Mouse (Mus musculus) embryonic facial prominence, embryonic 14.5 days (tissue): ENCODE measurements around the gene Spc24. TPM values are rescaled to one million over a fixed set of nuclear protein-coding genes. Genes with fewer than 3 reads are reported as not detected.

ENCODE experiments used
- ATAC-seq: fragments of 200-750 bp; cut with Nextera tagmentation; 2 replicates; pipeline ENCODE4 v1.8.0; 2017; ENCODE audit warnings: low read depth, moderate number of reproducible peaks, moderate TSS enrichment
- DNase-seq: peaks from one replicate; pipeline ENCODE4 v3.0.0-alpha.2; 2015; ENCODE audit warnings: low spot score
- H3K27ac ChIP-seq: fragments of 300-500 bp; sonication (generic); replicated peaks from 2 replicates; pipeline ENCODE4 v1.5.1; 2014; ENCODE audit warnings: low read depth, mild to moderate bottlenecking, low read length, moderate library complexity
- H3K27me3 ChIP-seq: fragments of 300-500 bp; sonication (generic); replicated peaks from 2 replicates; pipeline ENCODE4 v1.6.1; 2014; ENCODE audit warnings: low read length; ENCODE audit not compliant: control insufficient read depth, insufficient read depth
- H3K36me3 ChIP-seq: fragments of 300-500 bp; sonication (generic); 2 replicates; pipeline ENCODE4 v1.6.1; 2014; ENCODE audit warnings: low read length, mixed read lengths; ENCODE audit not compliant: control insufficient read depth, insufficient read depth
- H3K4me1 ChIP-seq: fragments of 300-500 bp; sonication (generic); 2 replicates; pipeline ENCODE4 v1.6.1; 2014; ENCODE audit warnings: antibody characterized with exemption, low read length; ENCODE audit not compliant: control insufficient read depth, insufficient read depth
- H3K4me2 ChIP-seq: fragments of 300-500 bp; sonication (generic); 2 replicates; pipeline ENCODE4 v1.6.1; 2014; ENCODE audit warnings: low read depth, mild to moderate bottlenecking, low read length, moderate library complexity, mixed read lengths
- H3K4me3 ChIP-seq: fragments of 300-500 bp; sonication (generic); 2 replicates; pipeline ENCODE4 v1.5.1; 2014; ENCODE audit warnings: low read depth, mild to moderate bottlenecking, low read length
- H3K9ac ChIP-seq: fragments of 300-500 bp; sonication (generic); 2 replicates; pipeline ENCODE4 v1.6.1; 2014; ENCODE audit warnings: low read depth, mild to moderate bottlenecking, low read length, moderate library complexity, mixed read lengths
- H3K9me3 ChIP-seq: fragments of 300-500 bp; sonication (generic); 2 replicates; pipeline ENCODE4 v1.6.1; 2016; ENCODE audit warnings: low read length; ENCODE audit not compliant: control insufficient read depth
- WGBS: fragments of 180-500 bp; shearing (Covaris S2); extraction: QIAGEN DNeasy Blood & Tissue Kit; methylation state at CpG from one replicate; pipeline ENCODE4 v1.1.7; 2014; 5-methylcytosine and 5-hydroxymethylcytosine counted together
- polyA plus RNA-seq: library from polyadenylated mRNA; unstranded; fragments of >200 nt; fragmentation: Nextera tagmentation; extraction: Ambion mirVana; gene quantifications from 2 replicates; pipeline ENCODE4 v1.2.1, GENCODE M21; 2014

The Spc24 gene
- polyA plus RNA-seq, 1 experiment from 2014 or later, result 70.4 TPM

- ATAC-seq (no peak), DNase-seq (no peak)
- WGBS, result 81% methylated on average over 6 of the region's 6 CpGs
- H3K9ac ChIP-seq, result no peak overlapping the region
- no peaks in the 10 kb centered on the region for H3K9me3 ChIP-seq
- H3K27me3 ChIP-seq, result no peaks in the 10 kb centered on the region
- no peak overlapping the region for H3K4me3 ChIP-seq
- H3K4me2 ChIP-seq, result no peak overlapping the region
- H3K4me1 ChIP-seq, result 0 out of 2 replicates have a peak, but pooled peaks cover 3% of the 10 kb centered on the region
- peaks cover 63% of the 10 kb centered on the region for H3K36me3 ChIP-seq
- H3K27ac ChIP-seq, result no peak overlapping the region
These were observed 10.6 kb downstream of the Spc24 start for GRCm38 (mm10) chr9:21749382-21750118.

- Histone ChIP-seq H3K4me2 (no peak overlapping the region), H3K9me3 (no peaks in the 10 kb centered on the region), H3K9ac (peak overlapping the region; percentile 19; the same call in 1 of the 2 replicates), H3K27me3 (no peaks in the 10 kb centered on the region), H3K36me3 (peaks cover 66% of the 10 kb centered on the region), H3K4me3 (no peak overlapping the region), H3K4me1 (0 out of 2 replicates have a peak, but pooled peaks cover 3% of the 10 kb centered on the region), H3K27ac (no peak overlapping the region)
- 87% methylated on average over 10 of the region's 10 CpGs for WGBS
- ATAC-seq, result no peak
- no peak for DNase-seq
These were observed 11.6 kb downstream of the Spc24 start for GRCm38 (mm10) chr9:21748491-21748890.

GRCm38 (mm10) chr9:21748033-21748432 lies 12.1 kb downstream of the Spc24 start:
- Histone ChIP-seq H3K4me2 (no peak overlapping the region), H3K4me1 (0 out of 2 replicates have a peak, but pooled peaks cover 3% of the 10 kb centered on the region), H3K4me3 (no peak overlapping the region), H3K9me3 (no peaks in the 10 kb centered on the region), H3K27me3 (no peaks in the 10 kb centered on the region), H3K27ac (no peak overlapping the region), H3K9ac (peak overlapping the region; percentile 19; the same call in 1 of the 2 replicates), H3K36me3 (peaks cover 69% of the 10 kb centered on the region)
- DNase-seq (peak; percentile 20), ATAC-seq (no peak)
- WGBS, result 58% methylated on average over 7 of the region's 7 CpGs

DNA sequence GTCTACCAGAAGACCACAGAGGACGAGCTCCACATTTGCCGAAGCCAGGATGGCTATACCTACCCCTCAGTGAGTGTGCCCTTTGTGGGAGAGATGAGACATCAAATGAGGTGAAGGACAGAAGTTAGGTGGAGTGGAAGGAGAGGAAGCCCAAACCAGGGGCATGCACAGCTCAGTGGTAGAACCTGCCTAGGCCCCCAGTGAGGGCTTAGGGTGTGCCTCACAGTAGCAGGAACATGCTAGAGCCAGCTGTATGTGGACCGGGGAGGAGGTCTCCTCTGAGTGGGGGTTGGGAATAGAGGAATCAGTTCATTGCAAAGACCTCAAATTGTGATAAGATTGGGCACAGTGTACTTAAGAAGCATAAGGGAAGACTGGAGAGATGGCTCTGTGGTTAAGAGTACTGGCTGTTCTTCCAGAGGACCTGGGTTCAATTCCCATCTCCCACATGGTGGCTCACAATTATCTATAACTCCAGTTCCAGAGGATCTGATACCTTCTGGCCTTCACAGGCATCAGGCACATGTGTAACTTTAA lies 12.8 kb downstream of the Spc24 start:
- H3K36me3 ChIP-seq, result peaks cover 75% of the 10 kb centered on the region
- DNase-seq, result no peak
- 0 out of 2 replicates have a peak, but pooled peaks cover 3% of the 10 kb centered on the region for H3K4me1 ChIP-seq
- H3K27me3 ChIP-seq, result no peaks in the 10 kb centered on the region
- H3K9me3 ChIP-seq, result no peaks in the 10 kb centered on the region
- H3K4me2 ChIP-seq, result no peak overlapping the region
- WGBS, result 83% methylated on average over 3 of the region's 3 CpGs
- H3K4me3 ChIP-seq, result no peak overlapping the region
- ATAC-seq, result no peak
- H3K27ac ChIP-seq, result no peak overlapping the region
- no peak overlapping the region for H3K9ac ChIP-seq

GRCm38 (mm10) chr9:21741514-21741913 lies 18.6 kb downstream of the Spc24 start:
- no peaks in the 10 kb centered on the region for H3K9me3 ChIP-seq
- DNase-seq (no peak), ATAC-seq (no peak)
- no peaks in the 10 kb centered on the region for H3K4me1 ChIP-seq
- WGBS, result 94% methylated on average over 10 of the region's 11 CpGs
- H3K4me2 ChIP-seq, result no peak overlapping the region
- H3K9ac ChIP-seq, result no peak overlapping the region
- peaks cover 94% of the 10 kb centered on the region for H3K36me3 ChIP-seq
- H3K27me3 ChIP-seq, result no peaks in the 10 kb centered on the region
- H3K4me3 ChIP-seq, result no peak overlapping the region
- H3K27ac ChIP-seq, result no peak overlapping the region

DNA sequence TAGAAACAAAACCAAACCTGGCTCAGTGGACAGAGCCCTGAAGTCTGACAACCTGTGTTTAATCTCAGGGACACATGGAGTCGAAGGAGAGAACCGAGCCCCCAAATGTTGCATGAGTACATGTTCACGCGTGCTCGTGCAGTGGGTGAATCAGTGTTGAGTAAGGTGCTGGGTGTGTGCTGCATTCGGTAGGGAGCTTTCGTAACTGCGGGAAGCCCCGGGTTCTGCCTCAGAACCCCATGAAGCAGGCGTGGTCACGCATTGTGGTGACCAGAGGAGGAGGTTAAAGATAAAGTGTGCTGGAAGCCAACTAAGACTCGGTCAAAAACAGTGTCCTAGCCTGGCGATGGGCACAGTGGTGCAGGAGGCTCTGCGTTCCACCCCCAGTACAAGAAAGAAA lies 19.7 kb downstream of the Spc24 start:
- no peak for ATAC-seq
- WGBS, result 94% methylated on average over 14 of the region's 14 CpGs

DNA sequence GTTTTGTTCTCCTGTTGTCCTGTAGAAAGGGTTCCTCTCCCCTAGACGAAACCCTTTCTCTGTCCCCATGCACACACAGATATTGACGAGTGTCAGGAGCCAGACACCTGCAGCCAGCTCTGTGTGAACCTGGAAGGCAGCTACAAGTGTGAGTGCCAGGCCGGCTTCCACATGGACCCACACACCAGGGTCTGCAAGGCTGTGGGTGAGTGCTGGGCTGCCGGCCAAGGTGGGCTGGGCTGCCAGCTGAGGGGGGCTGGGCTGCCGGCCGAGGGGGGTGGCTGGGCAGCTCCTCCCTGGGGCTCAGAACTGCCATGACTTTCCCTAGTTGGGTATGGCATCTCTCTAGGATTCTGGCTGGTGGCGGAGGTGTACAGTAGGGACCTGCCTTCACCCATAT lies 21.3 kb downstream of the Spc24 start:
- Histone ChIP-seq H3K9me3 (no peaks in the 10 kb centered on the region), H3K4me1 (no peaks in the 10 kb centered on the region), H3K9ac (no peak overlapping the region), H3K27ac (no peak overlapping the region), H3K27me3 (no peaks in the 10 kb centered on the region), H3K4me2 (no peak overlapping the region), H3K4me3 (no peak overlapping the region), H3K36me3 (peaks cover 93% of the 10 kb centered on the region)
- ATAC-seq, result no peak
- DNase-seq, result no peak
- 91% methylated on average over 7 of the region's 7 CpGs for WGBS

More for the DNA sequence above, 19.7 kb downstream of the Spc24 start:
- no peak for DNase-seq
- H3K9ac ChIP-seq, result no peak overlapping the region
- peaks cover 93% of the 10 kb centered on the region for H3K36me3 ChIP-seq
- H3K27ac ChIP-seq, result no peak overlapping the region
- H3K27me3 ChIP-seq, result no peaks in the 10 kb centered on the region
- H3K4me3 ChIP-seq, result no peak overlapping the region
- H3K9me3 ChIP-seq, result no peaks in the 10 kb centered on the region
- H3K4me1 ChIP-seq, result no peaks in the 10 kb centered on the region
- H3K4me2 ChIP-seq, result no peak overlapping the region

DNA sequence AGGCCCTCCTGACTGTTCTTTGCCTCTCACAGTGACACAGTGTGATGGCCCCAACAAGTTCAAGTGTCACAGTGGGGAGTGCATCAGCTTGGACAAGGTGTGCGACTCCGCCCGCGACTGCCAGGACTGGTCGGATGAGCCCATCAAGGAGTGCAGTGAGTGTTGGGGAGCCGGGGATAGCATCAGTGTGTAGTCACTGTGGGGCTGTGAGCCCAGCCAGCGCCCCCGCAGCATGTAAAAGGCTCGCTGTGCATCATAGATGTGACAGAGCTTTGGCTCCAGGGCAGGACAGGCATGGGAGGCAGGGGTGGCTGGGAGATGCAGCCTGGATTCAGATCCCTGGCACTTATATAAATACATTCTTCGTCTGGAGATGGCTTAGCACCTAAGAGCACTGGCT lies 22.9 kb downstream of the Spc24 start:
- Histone ChIP-seq H3K4me1 (no peaks in the 10 kb centered on the region), H3K27me3 (no peaks in the 10 kb centered on the region), H3K4me2 (no peak overlapping the region), H3K9ac (no peak overlapping the region), H3K4me3 (no peak overlapping the region), H3K36me3 (peaks cover 96% of the 10 kb centered on the region), H3K9me3 (no peaks in the 10 kb centered on the region), H3K27ac (no peak overlapping the region)
- no peak for ATAC-seq
- no peak for DNase-seq
- 85% methylated on average over 9 of the region's 10 CpGs for WGBS

- ATAC-seq (no peak), DNase-seq (no peak)
- H3K36me3 ChIP-seq, result peaks cover 96% of the 10 kb centered on the region
- H3K27ac ChIP-seq, result no peak overlapping the region
- H3K4me1 ChIP-seq, result no peaks in the 10 kb centered on the region
- 90% methylated on average over 3 of the region's 3 CpGs for WGBS
- H3K9ac ChIP-seq, result no peak overlapping the region
- no peak overlapping the region for H3K4me3 ChIP-seq
- H3K9me3 ChIP-seq, result no peaks in the 10 kb centered on the region
- H3K4me2 ChIP-seq, result no peak overlapping the region
- H3K27me3 ChIP-seq, result no peaks in the 10 kb centered on the region
These were observed 23.5 kb downstream of the Spc24 start for GRCm38 (mm10) chr9:21736580-21736979.
